Mouse (Mus musculus) cerebral cortex, adult 2 months (tissue): ENCODE results near the gene Nxn.

Experiments
- WGBS: fragments of 180-500 bp; shearing (Covaris S2); methylation state at CpG from one replicate; pipeline ENCODE4 v1.1.7; 2018; 5-methylcytosine and 5-hydroxymethylcytosine counted together

Nxn gene

GRCm38 (mm10) chr11:76210228-76210985, 188.5 kb downstream of the Nxn start:
- WGBS, result 76% methylated on average over 13 of the region's 13 CpGs
